Mouse (Mus musculus) lung, adult 2 months (tissue): ENCODE measurements around the gene B830017H08Rik.

Experiments
- CTCF ChIP-seq: fragments of 200-500 bp; IDR thresholded peaks from 2 replicates; pipeline ENCODE4 v1.5.1; 2011; ENCODE audit warnings: mild to moderate bottlenecking, low read length, control low read depth; ENCODE audit not compliant: insufficient read depth
- POLR2A ChIP-seq: fragments of 200-500 bp; IDR thresholded peaks from 2 replicates; pipeline ENCODE4 v1.6.1; 2011; ENCODE audit warnings: low read depth, mild to moderate bottlenecking, control low read depth, low read length, borderline replicate concordance; ENCODE audit errors: extremely low read depth

DNA sequence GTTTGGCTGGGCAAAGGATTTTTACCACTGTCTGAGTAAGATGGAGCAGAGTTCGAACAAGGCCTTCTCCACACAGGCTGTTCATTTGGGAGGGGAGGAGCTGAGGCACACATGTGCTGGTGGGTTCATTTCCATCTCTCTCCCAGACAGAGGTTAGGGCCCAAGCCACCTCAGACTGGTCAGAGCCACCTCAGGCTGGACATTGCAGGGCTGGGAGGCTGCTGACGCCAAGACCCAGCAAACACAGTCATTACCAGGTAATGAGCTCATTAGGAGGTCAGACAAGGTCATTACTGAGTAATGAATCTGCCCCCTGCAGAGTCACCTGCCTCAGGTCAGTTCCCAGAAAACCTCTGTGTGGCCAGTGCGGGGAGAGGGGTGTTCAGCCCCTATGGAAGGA lies 4.1 kb upstream of the B830017H08Rik start:
- TF ChIP-seq CTCF (no peak), POLR2A (no peak)
